Mouse (Mus musculus) R1 (cell line): ENCODE measurements around the gene Gm20431.

Source experiments
- DNase-seq: peaks from one replicate; pipeline ENCODE4 v3.0.0-alpha.2; 2018; ENCODE audit warnings: low read depth, low spot score

Gm20431 gene

GRCm38 (mm10) chr2:167661270-167662203 is at the start of gene Gm20431:
Gene Gm20431 (minus strand): TSS chr2:167661496.
- peak; percentile 76 for DNase-seq

DNA sequence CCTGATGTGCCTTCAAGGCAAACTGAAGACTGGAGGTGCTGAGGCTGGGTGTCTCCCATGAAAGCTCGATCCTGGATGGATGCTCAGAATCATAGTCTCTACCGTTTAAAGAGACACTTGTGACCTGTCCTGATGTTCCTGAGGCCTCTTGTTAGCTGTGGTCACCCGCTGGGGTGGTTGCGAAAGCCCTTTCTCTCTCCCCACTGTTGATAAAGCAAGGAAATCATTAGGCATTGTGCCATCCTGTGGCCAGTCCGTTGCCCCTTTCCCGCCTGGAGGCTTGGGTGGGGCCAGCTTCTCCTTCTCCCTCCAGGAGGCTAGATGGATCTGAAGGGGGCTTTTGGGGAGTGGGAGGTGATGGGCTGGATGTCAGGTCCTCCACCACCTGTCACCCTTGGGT is 49.3 kb upstream of the Gm20431 start:
- no peak for DNase-seq

GRCm38 (mm10) chr2:167709969-167710368 is 48.7 kb upstream of the Gm20431 start:
- no peak for DNase-seq

- DNase-seq, result peak; percentile 37
Measured at GRCm38 (mm10) chr2:167708373-167708772, 47.1 kb upstream of the Gm20431 start.

- DNase-seq, result no peak
Measured at GRCm38 (mm10) chr2:167706183-167706939, 45.1 kb upstream of the Gm20431 start.

GRCm38 (mm10) chr2:167704409-167704808 is 43.1 kb upstream of the Gm20431 start:
- no peak for DNase-seq

- DNase-seq, result no peak
Measured at GRCm38 (mm10) chr2:167702126-167702525, 40.8 kb upstream of the Gm20431 start.

DNA sequence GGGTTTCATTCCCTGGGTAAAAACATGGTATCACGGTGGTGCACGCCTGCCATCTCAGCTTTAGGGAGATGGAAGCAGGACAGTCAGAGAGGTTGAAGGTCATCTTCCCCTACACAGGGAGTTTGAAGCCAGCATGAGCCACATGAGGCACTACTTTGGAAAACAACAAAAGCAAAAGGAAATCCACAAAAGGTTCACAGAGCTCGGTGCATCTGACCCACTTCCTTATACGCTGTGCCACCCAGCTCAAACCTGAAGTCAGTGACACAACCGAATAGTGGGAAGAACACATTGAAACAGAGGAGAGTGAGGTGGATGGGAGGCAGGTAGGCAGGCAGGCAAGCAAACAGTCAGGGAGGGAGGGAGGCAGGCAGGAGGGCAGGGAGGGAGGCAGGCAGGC is 40.2 kb upstream of the Gm20431 start:
- no peak for DNase-seq

DNA sequence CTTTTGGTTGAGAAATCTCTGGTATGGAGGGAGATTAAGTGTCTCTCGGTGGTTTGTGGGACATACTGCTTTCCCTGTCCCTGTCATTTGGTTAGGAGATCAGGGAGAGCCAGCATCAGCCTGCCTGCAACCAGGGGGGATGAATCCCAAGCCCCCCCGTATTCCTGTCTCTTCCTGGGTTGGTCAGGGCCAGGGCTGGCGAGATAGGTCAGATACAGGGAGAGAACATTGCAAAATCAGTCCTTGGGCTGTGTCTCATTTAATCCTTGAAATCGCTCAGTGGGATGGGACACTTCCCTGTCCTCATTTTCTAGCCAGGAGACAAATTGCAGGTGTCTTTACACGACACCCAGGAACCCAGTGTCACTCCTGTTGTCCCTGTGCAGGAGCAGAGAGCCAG is 38.7 kb upstream of the Gm20431 start:
- no peak for DNase-seq

- DNase-seq, result no peak
Measured at GRCm38 (mm10) chr2:167697902-167698301, 36.6 kb upstream of the Gm20431 start.

GRCm38 (mm10) chr2:167696143-167696542 is 34.8 kb upstream of the Gm20431 start:
- DNase-seq, result no peak

- DNase-seq, result peak; percentile 29
Measured at GRCm38 (mm10) chr2:167695491-167695890, 34.2 kb upstream of the Gm20431 start.

DNA sequence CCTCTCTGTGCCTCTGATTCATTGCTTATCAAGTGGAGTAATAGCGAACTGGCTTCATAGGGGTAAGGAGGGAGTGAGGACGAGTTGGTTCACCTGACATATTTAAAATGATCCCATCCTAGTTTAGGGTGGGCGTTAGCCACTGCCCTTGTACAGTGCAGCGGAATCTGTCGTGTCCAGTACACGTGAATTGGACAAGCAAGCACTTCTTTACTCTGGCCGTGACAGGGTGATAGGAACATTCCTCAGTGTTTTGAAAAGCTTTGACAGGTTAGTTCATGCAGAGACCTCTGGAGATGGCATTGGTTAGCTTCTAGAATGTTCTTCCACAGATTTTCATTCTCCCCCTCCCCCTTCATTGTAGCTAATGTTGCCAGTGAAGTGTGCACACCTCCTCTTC is 33.7 kb upstream of the Gm20431 start:
- DNase-seq, result no peak

GRCm38 (mm10) chr2:167694244-167694643 is 32.9 kb upstream of the Gm20431 start:
- DNase-seq, result no peak

DNA sequence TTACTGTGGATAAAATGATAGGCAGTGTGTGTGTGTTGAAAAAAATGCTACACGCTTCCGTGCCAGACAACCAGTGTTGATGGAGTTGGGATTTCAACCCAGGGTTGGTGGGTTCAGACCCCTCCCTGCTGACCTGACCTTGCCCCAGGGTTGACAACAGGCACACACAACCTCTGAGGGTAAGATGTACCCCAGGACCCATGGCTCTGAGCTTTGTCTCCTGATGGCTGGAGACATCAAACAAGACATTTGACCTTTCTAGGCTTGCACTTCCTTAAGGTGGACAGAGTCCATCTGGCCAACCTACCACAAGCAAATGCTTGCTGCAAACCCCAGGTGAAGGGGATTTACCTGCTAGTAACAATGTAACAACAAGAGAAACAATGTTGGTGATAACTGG is 32.2 kb upstream of the Gm20431 start:
- DNase-seq, result no peak

DNA sequence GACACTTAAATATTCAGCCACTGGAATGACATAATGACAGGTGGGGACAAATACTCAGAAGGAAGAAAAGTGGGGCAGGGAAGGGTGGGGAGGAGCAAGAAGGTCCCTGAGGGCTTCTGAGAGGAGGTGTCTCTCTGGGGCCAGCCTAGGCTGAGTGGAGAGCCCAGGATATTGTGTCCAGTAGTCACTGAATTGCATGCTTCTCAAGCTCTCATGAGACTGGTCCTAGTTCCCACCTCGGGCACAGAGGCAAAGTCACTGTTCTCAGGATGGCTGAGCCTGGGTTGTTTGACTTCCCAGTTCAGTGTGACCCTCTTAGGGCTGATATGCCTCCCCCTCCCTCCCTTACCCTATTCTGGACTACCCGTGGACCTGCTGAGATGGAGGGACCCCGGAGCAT is 31.5 kb upstream of the Gm20431 start:
- DNase-seq, result no peak

DNA sequence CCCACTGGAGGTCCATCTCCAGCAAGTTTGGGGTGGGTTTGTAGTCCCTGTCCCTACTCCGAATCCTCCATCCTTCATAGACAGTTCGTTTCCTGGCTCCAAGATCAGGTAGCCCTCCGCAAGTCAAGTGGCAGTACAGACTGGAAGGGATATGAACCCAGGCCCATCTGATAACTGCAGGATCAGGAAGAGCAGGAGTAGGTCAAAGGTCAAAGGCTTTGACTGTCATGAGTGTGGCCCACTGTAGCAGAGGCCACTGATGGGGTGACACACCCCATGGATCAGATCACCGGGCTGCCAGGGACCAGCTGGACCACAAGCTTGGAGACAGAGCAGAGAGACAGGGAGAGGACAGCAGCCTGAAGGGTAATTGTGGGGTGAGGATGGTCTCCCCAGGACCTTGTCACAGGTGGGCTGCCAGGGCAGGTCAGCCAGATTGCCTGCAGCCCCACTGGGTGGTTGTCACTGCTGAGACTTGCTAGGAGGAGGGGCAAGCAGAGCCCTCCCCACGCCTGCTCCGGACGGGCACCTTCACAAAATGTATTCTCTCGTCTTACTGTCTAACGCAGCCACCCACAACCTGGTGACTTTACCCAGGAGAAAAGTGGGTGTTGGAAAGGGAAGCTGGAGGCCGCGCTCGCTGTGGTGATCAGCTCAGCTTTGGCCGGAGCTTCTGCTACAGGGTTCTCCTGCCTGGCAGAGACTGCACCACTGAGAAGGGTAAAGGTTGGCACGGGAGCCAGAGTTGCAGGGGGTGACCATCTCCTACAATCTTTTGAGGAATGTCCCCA is 30.8 kb upstream of the Gm20431 start:
- DNase-seq, result no peak

GRCm38 (mm10) chr2:167691410-167691809 is 30.1 kb upstream of the Gm20431 start:
- DNase-seq, result no peak

DNA sequence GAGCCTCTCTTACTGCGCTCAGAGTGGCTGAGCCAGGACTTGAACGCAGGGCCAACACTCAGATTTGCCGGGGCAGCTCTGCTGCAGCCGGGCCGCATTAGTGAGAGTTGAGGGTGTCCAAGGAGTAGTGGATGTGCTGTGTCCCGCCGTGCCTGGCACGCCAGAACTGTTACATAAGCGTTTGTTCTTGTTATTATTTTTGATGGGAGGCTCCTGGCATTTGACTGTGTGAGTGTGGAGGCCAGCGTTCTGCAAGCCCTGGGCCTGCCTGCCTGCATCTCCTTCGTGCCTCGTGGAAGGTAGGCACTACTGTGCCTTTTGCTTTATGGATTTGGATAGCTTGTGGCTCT is 29.6 kb upstream of the Gm20431 start:
- no peak for DNase-seq

- no peak for DNase-seq
Measured at GRCm38 (mm10) chr2:167690219-167690961, 29.1 kb upstream of the Gm20431 start.

GRCm38 (mm10) chr2:167689501-167690218 is 28.4 kb upstream of the Gm20431 start, which contains the start of gene Tmem189:
Gene Tmem189 (minus strand): TSS chr2:167689822.
- peak; percentile 91 for DNase-seq
